Mouse (Mus musculus) thymus, adult 18-20 months (tissue): ENCODE data around the gene Olfr1393.
A peak's percentile ranks its signal among the peaks of the same experiment; 100 is the strongest.

Experiments
- DNase-seq, 2 experiments: peaks; one replicate each; pipeline ENCODE4 v3.0.0; 2022; ENCODE audit warnings: mixed read lengths in 2 of 2

Olfr1393 gene

GRCm38 (mm10) chr11:49278222-49278621 lies at the start of gene Olfr1393:
TSS of gene Olfr1393 (plus strand) at chr11:49278304.
- DNase-seq = no peak

- DNase-seq = no peak
Measured at GRCm38 (mm10) chr11:49232781-49233180, 45.3 kb upstream of the Olfr1393 start.

- no peak for DNase-seq
Measured at GRCm38 (mm10) chr11:49235459-49236207, 42.5 kb upstream of the Olfr1393 start.

- no peak for DNase-seq
Measured at GRCm38 (mm10) chr11:49236891-49237290, 41.2 kb upstream of the Olfr1393 start.

GRCm38 (mm10) chr11:49237532-49237931 lies 40.6 kb upstream of the Olfr1393 start:
- no peak for DNase-seq

- DNase-seq = no peak
Measured at GRCm38 (mm10) chr11:49240310-49240709, 37.8 kb upstream of the Olfr1393 start.

GRCm38 (mm10) chr11:49240874-49241273 lies 37.2 kb upstream of the Olfr1393 start:
- DNase-seq = no peak

- no peak for DNase-seq
Measured at GRCm38 (mm10) chr11:49241471-49241870, 36.6 kb upstream of the Olfr1393 start.

- no peak for DNase-seq
Measured at GRCm38 (mm10) chr11:49242944-49243626, 35.0 kb upstream of the Olfr1393 start.

- DNase-seq = peak; percentile 94 to 95
Measured at GRCm38 (mm10) chr11:49243727-49244594, 34.1 kb upstream of the Olfr1393 start, which contains the start of gene Mgat1. TSS of gene Mgat1 (plus strand) at chr11:49244191.

- no peak for DNase-seq
Measured at GRCm38 (mm10) chr11:49244595-49244930, 33.5 kb upstream of the Olfr1393 start.

GRCm38 (mm10) chr11:49245176-49245575 lies 32.9 kb upstream of the Olfr1393 start:
- DNase-seq = peak in 1 of 2 experiments; percentile 28

- DNase-seq = no peak
Measured at GRCm38 (mm10) chr11:49245634-49246415, 32.3 kb upstream of the Olfr1393 start.

- no peak for DNase-seq
Measured at GRCm38 (mm10) chr11:49246523-49246922, 31.6 kb upstream of the Olfr1393 start.

- peak in 1 of 2 experiments; percentile 57 for DNase-seq
Measured at GRCm38 (mm10) chr11:49247255-49247654, 30.8 kb upstream of the Olfr1393 start.

GRCm38 (mm10) chr11:49248226-49248973 lies 29.7 kb upstream of the Olfr1393 start:
- peak; percentile 52 to 64 for DNase-seq

- no peak for DNase-seq
Measured at GRCm38 (mm10) chr11:49248974-49249700, 29.0 kb upstream of the Olfr1393 start.

GRCm38 (mm10) chr11:49249811-49250421 lies 28.2 kb upstream of the Olfr1393 start:
- DNase-seq = peak; percentile 62 to 81

- peak; percentile 78 to 83 for DNase-seq
Measured at GRCm38 (mm10) chr11:49250422-49251379, 27.4 kb upstream of the Olfr1393 start.
